Mouse (Mus musculus) heart, adult 2 months (tissue): Measurements from ENCODE around the gene Sac3d1. TPM values are rescaled to one million over a fixed set of nuclear protein-coding genes. Genes with fewer than 3 reads are reported as not detected.
A peak's percentile ranks its signal among the peaks of the same experiment; 100 is the strongest.

Experiments
- DNase-seq, 2 experiments: peaks; one replicate each; pipeline ENCODE4 v3.0.0; 2021
- H3K27ac ChIP-seq: fragments of 200-600 bp; 2 replicates; pipeline ENCODE4 v1.8.1; 2022
- H3K27me3 ChIP-seq: fragments of 200-500 bp; 2 replicates; pipeline ENCODE4 v1.6.1; 2012; ENCODE audit warnings: mild to moderate bottlenecking, low read length, inconsistent platforms, mixed read lengths; ENCODE audit not compliant: control insufficient read depth, insufficient read depth
- H3K36me3 ChIP-seq: fragments of 200-500 bp; 2 replicates; pipeline ENCODE4 v1.6.1; 2012; ENCODE audit warnings: low read length, inconsistent platforms; ENCODE audit not compliant: control insufficient read depth, insufficient read depth
- H3K4me1 ChIP-seq: fragments of 200-500 bp; 2 replicates; pipeline ENCODE4 v1.6.1; 2011; ENCODE audit warnings: low read length; ENCODE audit not compliant: control insufficient read depth, insufficient read depth
- H3K4me3 ChIP-seq: fragments of 200-600 bp; 2 replicates; pipeline ENCODE4 v1.8.1; 2022
- H3K79me2 ChIP-seq: fragments of 200-500 bp; replicated peaks from 2 replicates; pipeline ENCODE4 v1.6.1; 2012; ENCODE audit warnings: mild to moderate bottlenecking, inconsistent platforms, low read length, moderate library complexity, mixed read lengths; ENCODE audit not compliant: control insufficient read depth, insufficient read depth
- H3K9ac ChIP-seq: fragments of 200-500 bp; 2 replicates; pipeline ENCODE4 v1.6.1; 2012; ENCODE audit warnings: low read depth, mild to moderate bottlenecking, control low read depth, inconsistent platforms, low read length, mixed read lengths
- CTCF ChIP-seq: fragments of 200-600 bp; IDR thresholded peaks from 2 replicates; pipeline ENCODE4 v1.8.1; 2022; ENCODE audit warnings: antibody characterized with exemption, mild to moderate bottlenecking, moderate library complexity
- EP300 ChIP-seq: fragments of 200-500 bp; IDR thresholded peaks from 2 replicates; pipeline ENCODE4 v1.6.1; 2011; ENCODE audit warnings: low read depth, low read length, control low read depth; ENCODE audit not compliant: insufficient read depth
- POLR2A ChIP-seq: fragments of 200-500 bp; IDR thresholded peaks from 2 replicates; pipeline ENCODE4 v1.6.1; 2011; ENCODE audit warnings: mild to moderate bottlenecking, low read depth, low read length, control low read depth; ENCODE audit not compliant: insufficient read depth
- WGBS: fragments of 180-500 bp; shearing (Covaris S2); methylation state at CpG from one replicate; pipeline ENCODE4 v1.1.7; 2018; 5-methylcytosine and 5-hydroxymethylcytosine counted together
- intact Hi-C: fragments of 180-260 bp; cut with DNase I; formaldehyde crosslinking; loops from one replicate; pipeline ENCODE4 v1.15.1; 2025
- long read RNA-seq: library from polyadenylated mRNA; stranded (forward); transcript quantifications from one replicate; pipeline ENCODE4 v2.0.0, GENCODE M21; 2021
- polyA plus RNA-seq: library from polyadenylated mRNA; depleted of rRNA; stranded (reverse); fragments of >200 nt; gene quantifications from 2 replicates; pipeline ENCODE4 v1.2.3, GENCODE M21; 2012; rRNA removed
- total RNA-seq, 2 experiments: library from RNA; stranded (reverse); gene quantifications; 2 replicates each; pipeline ENCODE4 v1.2.3; 2021

The Sac3d1 gene
- total RNA-seq (10 to 100 TPM in 1 of 2 experiments, 1 to 10 TPM in 1; 8.7 to 10.3 TPM), polyA plus RNA-seq (13.1 and 15.4 TPM in 2 replicates)
- long read RNA-seq, transcript Sac3d1-201 (2 exons, 1,442 nt), result major isoform, 24 of 24 reads
- long read RNA-seq, partial matches to known transcripts, result 0 of 24 reads
- long read RNA-seq, other reads (novel, unspliced or antisense), result 0 of 24 reads

DNA sequence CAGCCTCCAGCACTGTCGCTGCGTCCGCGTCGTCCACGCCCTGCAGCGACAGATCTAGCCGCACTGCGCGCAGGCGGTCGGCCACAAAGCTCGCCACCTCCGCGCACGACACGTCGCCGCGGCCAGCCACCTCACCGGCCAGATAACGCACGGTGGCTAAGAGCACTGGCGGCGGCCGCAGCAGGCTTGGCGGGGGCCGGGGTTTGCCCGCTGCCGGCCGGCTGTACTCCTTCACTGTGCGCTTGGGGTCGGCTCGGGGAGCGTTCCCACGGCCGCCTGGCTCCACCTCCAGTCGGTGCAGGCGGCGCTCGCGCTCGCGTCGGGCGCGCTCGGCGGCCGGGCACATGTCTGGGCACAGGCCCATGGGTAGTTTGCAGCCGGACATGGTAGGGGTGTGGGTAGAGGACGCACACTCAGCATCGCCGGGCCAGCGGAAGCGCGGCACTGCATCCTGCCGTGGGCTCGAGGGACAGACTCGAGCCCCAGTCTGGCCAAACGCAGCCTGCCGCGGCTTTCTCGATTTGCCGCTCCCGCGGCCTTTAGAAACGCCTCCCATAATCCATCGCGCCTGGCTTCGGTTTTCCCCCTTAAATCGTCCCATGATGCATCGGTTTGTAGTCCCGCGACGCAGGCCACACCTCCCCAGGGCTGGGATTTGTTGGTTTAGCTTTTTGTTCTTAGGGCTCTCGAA is at the start of gene Sac3d1:
Gene Sac3d1, minus strand, starts transcription at position 665 of the 691 bp plus-strand sequence.
- H3K4me3 ChIP-seq, result peak within 1 kb of the TSS; percentile 67
- peak within 1 kb of the TSS; percentile 95 for H3K9ac ChIP-seq
- peaks cover 5% of the 10 kb centered on the region for H3K4me1 ChIP-seq
- peak; percentile 89 to 92 for DNase-seq
- no peaks in the 10 kb centered on the region for H3K36me3 ChIP-seq
- H3K79me2 ChIP-seq, result no peaks in the 10 kb centered on the region
- TF ChIP-seq EP300, result 0 out of 2 replicates have a peak, but pooled peaks have one; percentile 40
- TF ChIP-seq POLR2A, result peak; percentile 69; the same call in 1 of the 2 replicates
- peak; percentile 32 for TF ChIP-seq CTCF
- intact Hi-C loops, result loop anchor here (2.0 to 5.0 kb wide), 2 partner anchors 33 to 206 kb away; partner anchors contain the start of genes Cdca5, Dpf2 and Zfpl1
- H3K27ac ChIP-seq, result peak within 1 kb of the TSS; percentile 90
- under 1% methylated on average over 77 of the region's 77 CpGs for WGBS
- no peaks in the 10 kb centered on the region for H3K27me3 ChIP-seq

DNA sequence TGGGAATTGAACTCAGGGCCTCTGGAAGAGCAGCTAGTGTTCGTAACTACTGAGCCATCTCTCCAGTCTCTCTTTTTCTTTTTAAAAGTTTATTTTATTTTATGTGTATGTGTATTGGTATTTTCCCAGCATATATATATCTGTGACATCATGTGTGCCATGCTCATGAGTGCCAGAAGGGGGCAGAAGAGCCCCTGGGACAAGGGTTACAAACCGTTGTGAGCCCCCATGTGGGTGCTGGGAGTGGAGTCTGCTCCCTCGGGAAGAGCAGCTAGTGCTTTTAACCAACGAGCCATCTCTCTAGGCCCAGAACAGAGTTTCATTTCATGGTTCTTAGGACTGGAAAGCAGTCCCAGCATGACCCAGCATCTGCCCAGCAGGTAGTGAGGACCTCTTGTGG is 48.3 kb upstream of the Sac3d1 start:
- Histone ChIP-seq H3K4me1 (peaks cover 1% of the 10 kb centered on the region; the same call in 1 of the 2 replicates), H3K27me3 (no peaks in the 10 kb centered on the region), H3K9ac (no peak overlapping the region), H3K36me3 (no peaks in the 10 kb centered on the region), H3K27ac (no peak overlapping the region), H3K4me3 (no peak overlapping the region), H3K79me2 (no peaks in the 10 kb centered on the region)
- TF ChIP-seq CTCF (no peak), POLR2A (no peak), EP300 (no peak)
- WGBS, result 80% methylated on average over 4 of the region's 4 CpGs
- intact Hi-C loops, result no loop called here
- no peak for DNase-seq

DNA sequence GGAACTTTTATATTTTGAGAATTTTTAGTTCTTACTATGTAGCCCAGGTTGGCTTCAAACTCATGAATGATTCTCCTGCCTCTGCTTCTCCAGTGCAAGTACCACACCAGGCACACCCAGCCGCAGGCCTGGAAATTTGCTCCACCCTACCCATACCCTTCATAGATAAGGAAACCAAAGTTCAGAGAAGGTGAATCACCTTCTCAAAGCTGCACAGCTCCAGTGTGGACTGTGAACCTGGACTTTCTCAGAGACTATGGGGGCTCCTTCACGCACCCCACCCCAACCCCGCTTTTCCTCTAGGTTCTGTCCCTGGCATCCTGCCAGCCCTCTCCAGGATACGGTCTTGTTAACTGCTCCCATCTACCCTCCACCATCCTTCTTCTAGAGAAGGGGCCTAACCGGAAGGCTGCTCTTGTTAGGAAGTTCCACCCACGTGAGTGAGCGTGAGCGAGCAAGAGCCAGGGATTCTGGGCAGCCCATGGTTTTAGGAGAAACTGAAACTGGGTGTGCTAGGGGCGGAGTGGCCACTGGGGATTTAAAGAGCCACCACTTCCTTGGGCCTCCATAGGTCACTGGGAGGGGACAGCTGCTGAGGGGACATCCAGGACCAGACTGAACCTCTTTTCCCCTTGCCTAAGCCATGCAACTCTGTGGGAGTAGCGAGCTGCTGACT is 45.6 kb upstream of the Sac3d1 start:
- Histone ChIP-seq H3K36me3 (no peaks in the 10 kb centered on the region), H3K27ac (peak overlapping the region; percentile 52), H3K4me1 (peaks cover 1% of the 10 kb centered on the region; the same call in 1 of the 2 replicates), H3K4me3 (peak overlapping the region; percentile 36), H3K79me2 (no peaks in the 10 kb centered on the region), H3K9ac (peak overlapping the region; percentile 33), H3K27me3 (no peaks in the 10 kb centered on the region)
- no peak for TF ChIP-seq EP300
- 0 out of 2 replicates have a peak, but pooled peaks have one; percentile 51 for TF ChIP-seq POLR2A
- 0 out of 2 replicates have a peak, but pooled peaks have one; percentile 1 for TF ChIP-seq CTCF
- DNase-seq, result peak; percentile 61 to 71
- WGBS, result 40% methylated on average over 10 of the region's 10 CpGs
- intact Hi-C loops, result no loop called here

DNA sequence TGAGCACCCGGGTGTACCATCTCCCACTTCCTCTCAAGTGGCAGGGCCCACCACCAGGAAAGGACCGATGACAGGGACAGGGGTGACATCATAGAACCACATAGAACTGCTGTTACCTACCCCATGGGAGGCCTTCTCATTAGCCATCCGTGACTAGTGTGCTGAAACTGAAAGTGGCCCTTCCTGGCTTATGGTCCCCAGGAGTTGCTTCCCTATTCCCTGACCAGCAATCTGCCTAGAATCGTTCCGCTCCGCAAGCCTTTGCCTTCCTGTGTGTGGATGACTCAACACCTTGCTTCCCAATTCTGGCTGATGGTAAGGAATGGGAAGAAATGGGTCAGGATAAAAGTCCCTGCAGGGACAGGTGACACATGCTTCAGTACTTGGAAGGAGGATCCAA is 38.8 kb upstream of the Sac3d1 start:
- Histone ChIP-seq H3K36me3 (no peaks in the 10 kb centered on the region), H3K27ac (no peak overlapping the region), H3K4me3 (no peak overlapping the region), H3K9ac (no peak overlapping the region), H3K4me1 (no peaks in the 10 kb centered on the region), H3K27me3 (no peaks in the 10 kb centered on the region), H3K79me2 (no peaks in the 10 kb centered on the region)
- TF ChIP-seq EP300, result no peak
- intact Hi-C loops, result no loop called here
- DNase-seq, result no peak
- 39% methylated on average over 6 of the region's 6 CpGs for WGBS

DNA sequence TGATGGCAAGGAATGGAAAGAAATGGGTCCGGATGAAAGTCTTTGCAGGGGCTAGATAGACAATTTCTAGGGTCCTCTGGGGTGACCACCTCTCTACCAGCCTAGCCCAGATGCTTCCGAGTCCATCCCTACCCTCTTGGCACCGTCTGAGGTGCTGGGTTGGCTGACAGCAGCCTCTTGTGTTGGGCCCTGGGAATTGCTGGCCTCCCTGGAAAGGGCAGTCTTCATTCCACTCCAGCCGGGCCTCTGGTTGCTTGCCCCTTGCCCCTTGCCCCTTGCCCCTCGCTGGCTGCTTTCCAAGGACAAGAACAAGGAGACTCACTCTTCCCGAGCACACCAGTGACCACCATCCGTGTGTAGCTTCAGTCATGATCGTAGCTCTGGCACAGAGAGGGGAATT is 37.9 kb upstream of the Sac3d1 start:
- Histone ChIP-seq H3K4me3 (no peak overlapping the region), H3K27ac (no peak overlapping the region), H3K27me3 (no peaks in the 10 kb centered on the region), H3K4me1 (no peaks in the 10 kb centered on the region), H3K79me2 (no peaks in the 10 kb centered on the region), H3K9ac (no peak overlapping the region), H3K36me3 (no peaks in the 10 kb centered on the region)
- intact Hi-C loops, result no loop called here
- TF ChIP-seq EP300 (no peak), CTCF (no peak), POLR2A (no peak)
- DNase-seq, result no peak
- 60% methylated on average over 8 of the region's 8 CpGs for WGBS
